Mouse (Mus musculus) ES-Bruce4 (cell line): ENCODE data around the gene Trim14.

Source experiments
- CTCF ChIP-seq: IDR thresholded peaks from one replicate; pipeline ENCODE4 v1.8.1; 2011; ENCODE audit warnings: low read depth, low read length
- POLR2A ChIP-seq: IDR thresholded peaks from one replicate; pipeline ENCODE4 v1.8.1; 2011; ENCODE audit warnings: low read length; ENCODE audit not compliant: insufficient read depth

DNA sequence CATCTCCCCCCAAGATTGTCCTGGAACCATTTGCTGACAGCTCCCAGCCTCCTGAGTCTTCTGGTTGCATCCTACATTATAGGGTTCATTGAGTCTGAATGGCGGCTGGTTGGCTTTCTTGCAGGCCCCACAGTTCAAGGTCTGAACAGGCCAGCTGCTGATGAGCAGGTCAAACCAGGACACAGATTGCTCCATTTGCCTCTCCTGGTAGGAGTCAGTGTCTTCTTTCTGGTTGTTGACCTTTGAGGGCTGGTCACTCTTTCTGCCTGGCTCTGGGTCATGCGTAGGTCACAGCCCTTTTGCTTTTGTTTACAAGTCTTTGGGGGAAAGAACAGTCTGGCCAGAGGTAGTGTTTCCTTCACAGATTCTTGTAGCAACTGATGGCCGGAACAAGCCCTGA lies 37.4 kb downstream of the Trim14 start:
- TF ChIP-seq CTCF (no peak), POLR2A (no peak)
